Mouse (Mus musculus) heart, postnatal 0 days (tissue): ENCODE measurements at regions not wholly inside any gene's neighbourhood (a gene's known extent, or its start where the extent isn't known, plus 50 kb on each side); places are given as distances from the start of the nearest gene placed in this dataset.

Experiments
- ATAC-seq: fragments of 200-750 bp; cut with Nextera tagmentation; 2 replicates; pipeline ENCODE4 v1.8.0; 2017; ENCODE audit warnings: low read depth, moderate number of reproducible peaks, moderate library complexity; ENCODE audit not compliant: insufficient read depth
- DNase-seq: peaks from one replicate; pipeline ENCODE4 v3.0.0-alpha.2; 2016; ENCODE audit warnings: low spot score
- H3K27ac ChIP-seq: fragments of 300-500 bp; sonication (generic); 2 replicates; pipeline ENCODE4 v1.5.1; 2014; ENCODE audit warnings: low read depth, mild to moderate bottlenecking
- H3K27me3 ChIP-seq: fragments of 300-500 bp; sonication (generic); 2 replicates; pipeline ENCODE4 v1.6.1; 2014; ENCODE audit warnings: low read length, mixed read lengths; ENCODE audit not compliant: control insufficient read depth, insufficient read depth
- H3K36me3 ChIP-seq: fragments of 300-500 bp; sonication (generic); replicated peaks from 2 replicates; pipeline ENCODE4 v1.6.1; 2014; ENCODE audit warnings: low read length, mixed read lengths; ENCODE audit not compliant: control insufficient read depth, insufficient read depth
- H3K4me1 ChIP-seq: fragments of 300-500 bp; sonication (generic); 2 replicates; pipeline ENCODE4 v1.6.1; 2014; ENCODE audit warnings: antibody characterized with exemption; ENCODE audit not compliant: control insufficient read depth, insufficient read depth
- H3K4me2 ChIP-seq: fragments of 300-500 bp; sonication (generic); 2 replicates; pipeline ENCODE4 v1.6.1; 2014; ENCODE audit warnings: low read depth, mild to moderate bottlenecking, low read length, moderate library complexity
- H3K4me3 ChIP-seq: fragments of 300-500 bp; sonication (generic); 2 replicates; pipeline ENCODE4 v1.5.1; 2014; ENCODE audit warnings: low read depth, low read length
- H3K9ac ChIP-seq: fragments of 300-500 bp; sonication (generic); replicated peaks from 2 replicates; pipeline ENCODE4 v1.6.1; 2014; ENCODE audit warnings: low read depth, low read length, mixed read lengths
- H3K9me3 ChIP-seq: fragments of 300-500 bp; sonication (generic); replicated peaks from 2 replicates; pipeline ENCODE4 v1.6.1; 2016; ENCODE audit warnings: low read length; ENCODE audit not compliant: control insufficient read depth
- CTCF ChIP-seq: IDR thresholded peaks from 2 replicates; pipeline ENCODE4 v1.5.1; 2016; ENCODE audit warnings: antibody characterized with exemption, control low read depth, low read depth
- EP300 ChIP-seq: IDR thresholded peaks from 2 replicates; pipeline ENCODE4 v1.6.1; 2016; ENCODE audit warnings: antibody characterized with exemption, low read depth
- WGBS: fragments of 180-500 bp; shearing (Covaris S2); extraction: QIAGEN DNeasy Blood & Tissue Kit; methylation state at CpG from one replicate; pipeline ENCODE4 v1.1.7; 2014; 5-methylcytosine and 5-hydroxymethylcytosine counted together

- Histone ChIP-seq H3K4me3 (no peak overlapping the region), H3K4me1 (no peaks in the 10 kb centered on the region), H3K27ac (no peak overlapping the region), H3K9ac (no peak overlapping the region), H3K36me3 (no peaks in the 10 kb centered on the region), H3K9me3 (no peaks in the 10 kb centered on the region), H3K27me3 (no peaks in the 10 kb centered on the region), H3K4me2 (no peak overlapping the region)
- WGBS = 80% methylated on average over 4 of the region's 4 CpGs
- TF ChIP-seq CTCF = no peak
- TF ChIP-seq EP300 = no peak
- ATAC-seq (no peak), DNase-seq (no peak)
These were observed 77.5 kb upstream of the Vangl1 start for GRCm38 (mm10) chr3:102281983-102282382.

- ATAC-seq = no peak
These were observed 72.3 kb upstream of the Vangl1 start for GRCm38 (mm10) chr3:102276758-102277157.

GRCm38 (mm10) chr3:102276283-102276682 is 71.8 kb upstream of the Vangl1 start:
- ATAC-seq (no peak), DNase-seq (no peak)
- no peaks in the 10 kb centered on the region for H3K36me3 ChIP-seq
- no peak overlapping the region for H3K4me3 ChIP-seq
- H3K9me3 ChIP-seq = no peaks in the 10 kb centered on the region
- H3K4me1 ChIP-seq = peaks cover 12% of the 10 kb centered on the region; the same call in 1 of the 2 replicates
- no peak overlapping the region for H3K27ac ChIP-seq
- H3K9ac ChIP-seq = no peak overlapping the region
- 86% methylated on average over 2 of the region's 2 CpGs for WGBS
- H3K4me2 ChIP-seq = no peak overlapping the region
- TF ChIP-seq EP300 (no peak), CTCF (no peak)
- H3K27me3 ChIP-seq = no peaks in the 10 kb centered on the region

More at GRCm38 (mm10) chr3:102276758-102277157, 72.3 kb upstream of the Vangl1 start:
- Histone ChIP-seq H3K9me3 (no peaks in the 10 kb centered on the region), H3K4me3 (no peak overlapping the region), H3K4me1 (peaks cover 12% of the 10 kb centered on the region; the same call in 1 of the 2 replicates), H3K36me3 (no peaks in the 10 kb centered on the region), H3K9ac (no peak overlapping the region), H3K27ac (no peak overlapping the region), H3K27me3 (no peaks in the 10 kb centered on the region), H3K4me2 (no peak overlapping the region)
- WGBS = 90% methylated on average over 2 of the region's 2 CpGs
- no peak for TF ChIP-seq CTCF
- no peak for TF ChIP-seq EP300
- no peak for DNase-seq

- H3K36me3 ChIP-seq = no peaks in the 10 kb centered on the region
- TF ChIP-seq CTCF = no peak
- TF ChIP-seq EP300 = no peak
- H3K9me3 ChIP-seq = no peaks in the 10 kb centered on the region
- no peak overlapping the region for H3K4me2 ChIP-seq
- H3K4me1 ChIP-seq = peaks cover 12% of the 10 kb centered on the region; the same call in 1 of the 2 replicates
- DNase-seq = peak; percentile 25
- no peak overlapping the region for H3K27ac ChIP-seq
- H3K9ac ChIP-seq = no peak overlapping the region
- no peak for ATAC-seq
- no peak overlapping the region for H3K4me3 ChIP-seq
- H3K27me3 ChIP-seq = no peaks in the 10 kb centered on the region
- WGBS = 45% methylated on average over 7 of the region's 7 CpGs
These were observed 70.9 kb upstream of the Vangl1 start for GRCm38 (mm10) chr3:102275256-102276022.

- no peak for ATAC-seq
These were observed 66.3 kb upstream of the Vangl1 start for GRCm38 (mm10) chr3:102270779-102271178.

More at GRCm38 (mm10) chr3:102270779-102271178, 66.3 kb upstream of the Vangl1 start:
- Histone ChIP-seq H3K9me3 (no peaks in the 10 kb centered on the region), H3K36me3 (no peaks in the 10 kb centered on the region), H3K4me3 (no peak overlapping the region), H3K27ac (no peak overlapping the region), H3K27me3 (no peaks in the 10 kb centered on the region), H3K9ac (no peak overlapping the region), H3K4me2 (no peak overlapping the region), H3K4me1 (peaks cover 8% of the 10 kb centered on the region; the same call in 1 of the 2 replicates)
- WGBS = 91% methylated on average over 6 of the region's 6 CpGs
- DNase-seq = no peak
- no peak for TF ChIP-seq EP300
- TF ChIP-seq CTCF = no peak
